Mouse (Mus musculus) liver, postnatal 0 days (tissue): ENCODE results near the gene Gm9821.

Experiments
- CTCF ChIP-seq: sonication (generic); IDR thresholded peaks from 2 replicates; pipeline ENCODE4 v1.5.1; 2016; ENCODE audit warnings: antibody characterized with exemption, low read depth
- EP300 ChIP-seq: IDR thresholded peaks from 2 replicates; pipeline ENCODE4 v1.6.1; 2016; ENCODE audit warnings: antibody characterized with exemption, low read depth, mild to moderate bottlenecking

DNA sequence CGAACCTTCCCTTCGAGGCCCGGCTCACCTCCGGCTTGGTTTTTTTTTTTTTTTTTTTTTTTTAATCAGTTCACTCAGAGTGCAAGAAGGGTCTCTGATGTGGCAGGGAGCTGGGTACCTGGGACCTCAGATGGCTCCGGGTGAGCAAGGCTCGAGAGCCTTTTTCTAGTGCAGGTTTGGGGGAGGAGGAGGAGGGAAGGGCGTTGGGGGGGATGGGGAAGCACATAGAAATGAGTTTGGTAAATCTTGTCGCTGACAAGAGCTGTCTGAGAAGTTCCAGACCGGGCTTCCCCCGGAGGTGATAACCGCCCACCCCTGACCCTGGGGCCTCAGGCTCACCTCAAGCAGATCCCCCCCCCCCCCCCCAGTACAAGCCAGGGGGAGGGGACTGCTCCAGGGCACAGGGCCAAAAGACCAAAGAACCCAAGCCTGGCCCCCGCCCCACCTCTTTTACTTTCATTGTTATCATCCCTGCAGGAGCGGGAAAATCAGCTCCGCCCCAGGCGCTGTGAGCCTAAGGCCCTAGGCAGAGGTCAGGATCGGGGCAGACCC lies 13.3 kb upstream of the Gm9821 start, which contains the start of gene Mdk:
- TF ChIP-seq CTCF, result no peak
- TF ChIP-seq EP300, result no peak
